Mouse (Mus musculus): ENCODE data around the gene G6pdx. TPM values are rescaled to one million over a fixed set of nuclear protein-coding genes. Genes with fewer than 3 reads are reported as not detected.

Gene G6pdx
- total and polyA plus RNA-seq, 2 experiments from 2014 or later: 42.6 to 49.5 TPM

GRCm38 (mm10) chrX:74426256-74426655 lies 2.7 kb downstream of the G6pdx start:
- Histone ChIP-seq H3K4me3 (ENCODE audit: low read length) (no peak overlapping the region), H3K27me3 (ENCODE audit: insufficient read depth, low read length) (no peaks in the 10 kb centered on the region), H3K9me3 (ENCODE audit: low read length) (no peaks in the 10 kb centered on the region), H3K4me1 (ENCODE audit: insufficient read depth, low read length) (no peaks in the 10 kb centered on the region), H3K4me2 (ENCODE audit: low read depth, low read length) (no peak overlapping the region), H3K9ac (replicated peaks; ENCODE audit: low read length) (no peak overlapping the region), H3K27ac (no peak overlapping the region), H3K36me3 (ENCODE audit: insufficient read depth, low read length) (no peaks in the 10 kb centered on the region)
- 79% methylated on average over 1 of the region's 1 CpGs for WGBS
- DNase-seq (ENCODE audit: low spot score) (no peak), ATAC-seq (no peak)
- TF ChIP-seq CTCF (IDR thresholded peaks at IDR 0.05; ENCODE audit: low read depth): no peak

DNA sequence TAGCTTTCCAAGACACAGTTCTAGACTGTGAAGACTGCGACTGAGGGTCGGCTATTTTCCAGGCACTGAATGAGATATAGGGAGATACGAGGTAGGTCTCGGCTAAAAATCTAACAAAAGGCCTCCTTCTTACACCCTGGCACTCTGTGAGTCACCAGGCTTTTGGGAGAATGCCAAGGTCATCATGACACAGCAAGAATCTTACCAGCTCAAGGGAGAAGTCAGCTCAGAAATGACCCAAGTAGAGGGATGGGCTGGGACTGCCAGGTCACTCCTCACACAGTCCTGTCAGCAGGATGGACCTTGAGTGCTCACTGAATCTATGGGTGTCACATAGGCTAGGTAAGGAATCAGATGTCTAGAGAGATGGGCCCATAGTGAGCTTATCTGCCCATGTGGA lies 3.8 kb downstream of the G6pdx start:
- DNase-seq (ENCODE audit: low spot score): no peak
- Histone ChIP-seq H3K4me2 (ENCODE audit: low read depth, low read length) (no peak overlapping the region), H3K27ac (no peak overlapping the region), H3K27me3 (ENCODE audit: insufficient read depth, low read length) (no peaks in the 10 kb centered on the region), H3K36me3 (ENCODE audit: insufficient read depth, low read length) (no peaks in the 10 kb centered on the region), H3K4me3 (ENCODE audit: low read length) (no peak overlapping the region), H3K9ac (replicated peaks; ENCODE audit: low read length) (no peak overlapping the region), H3K9me3 (ENCODE audit: low read length) (no peaks in the 10 kb centered on the region), H3K4me1 (ENCODE audit: insufficient read depth, low read length) (no peaks in the 10 kb centered on the region)
- no peak for ATAC-seq
- 88% methylated on average over 4 of the region's 4 CpGs for WGBS
- TF ChIP-seq CTCF (IDR thresholded peaks at IDR 0.05; ENCODE audit: low read depth): no peak

- no peak overlapping the region for H3K4me3 ChIP-seq (ENCODE audit: low read length)
- H3K4me2 ChIP-seq (ENCODE audit: low read depth, low read length): no peak overlapping the region
- ATAC-seq (no peak), DNase-seq (ENCODE audit: low spot score) (no peak)
- no peaks in the 10 kb centered on the region for H3K9me3 ChIP-seq (ENCODE audit: low read length)
- H3K27me3 ChIP-seq (ENCODE audit: insufficient read depth, low read length): no peaks in the 10 kb centered on the region
- H3K36me3 ChIP-seq (ENCODE audit: insufficient read depth, low read length): no peaks in the 10 kb centered on the region
- no peak overlapping the region for H3K27ac ChIP-seq
- H3K9ac ChIP-seq (replicated peaks; ENCODE audit: low read length): no peak overlapping the region
- no peak for TF ChIP-seq CTCF (IDR thresholded peaks at IDR 0.05; ENCODE audit: low read depth)
- H3K4me1 ChIP-seq (ENCODE audit: insufficient read depth, low read length): no peaks in the 10 kb centered on the region
Measured at GRCm38 (mm10) chrX:74424443-74424842, 4.6 kb downstream of the G6pdx start.

DNA sequence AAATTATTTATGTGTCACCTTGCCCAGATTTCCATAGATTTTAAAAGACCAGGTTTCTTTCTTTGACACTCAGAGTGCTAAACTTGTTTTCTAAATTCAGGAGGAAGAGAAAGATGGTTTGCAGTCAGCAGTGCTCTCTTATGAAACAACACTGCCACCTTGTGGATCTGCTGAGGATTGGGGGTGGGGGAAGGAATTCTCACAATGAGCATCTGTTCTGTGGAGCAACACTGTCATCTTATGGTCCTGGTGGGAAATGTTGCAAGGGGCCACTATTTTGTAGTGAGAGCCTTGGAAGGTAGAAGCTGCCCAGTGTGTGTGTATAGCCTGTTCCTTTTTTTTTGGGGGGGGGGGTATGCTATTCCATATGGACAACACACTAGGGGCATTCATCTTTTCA lies 15.6 kb downstream of the G6pdx start:
- no peaks in the 10 kb centered on the region for H3K4me1 ChIP-seq (ENCODE audit: insufficient read depth, low read length)
- H3K9me3 ChIP-seq (ENCODE audit: low read length): no peaks in the 10 kb centered on the region
- no peaks in the 10 kb centered on the region for H3K27me3 ChIP-seq (ENCODE audit: insufficient read depth, low read length)
- no peak overlapping the region for H3K4me2 ChIP-seq (ENCODE audit: low read depth, low read length)
- H3K9ac ChIP-seq (replicated peaks; ENCODE audit: low read length): no peak overlapping the region
- no peak overlapping the region for H3K27ac ChIP-seq
- H3K4me3 ChIP-seq (ENCODE audit: low read length): no peak overlapping the region
- peak; percentile 88 for ATAC-seq
- no peaks in the 10 kb centered on the region for H3K36me3 ChIP-seq (ENCODE audit: insufficient read depth, low read length)
- DNase-seq (ENCODE audit: low spot score): peak; percentile 83
- peak; percentile 94 for TF ChIP-seq CTCF (IDR thresholded peaks at IDR 0.05; ENCODE audit: low read depth)

GRCm38 (mm10) chrX:74408340-74408739 lies 20.7 kb downstream of the G6pdx start:
- H3K4me2 ChIP-seq (ENCODE audit: low read depth, low read length): no peak overlapping the region
- no peaks in the 10 kb centered on the region for H3K4me1 ChIP-seq (ENCODE audit: insufficient read depth, low read length)
- no peak for TF ChIP-seq CTCF (IDR thresholded peaks at IDR 0.05; ENCODE audit: low read depth)
- no peak for ATAC-seq
- no peaks in the 10 kb centered on the region for H3K9me3 ChIP-seq (ENCODE audit: low read length)
- H3K4me3 ChIP-seq (ENCODE audit: low read length): no peak overlapping the region
- no peak for DNase-seq (ENCODE audit: low spot score)
- H3K9ac ChIP-seq (replicated peaks; ENCODE audit: low read length): no peak overlapping the region
- 24% methylated on average over 2 of the region's 2 CpGs for WGBS
- H3K36me3 ChIP-seq (ENCODE audit: insufficient read depth, low read length): no peaks in the 10 kb centered on the region
- H3K27me3 ChIP-seq (ENCODE audit: insufficient read depth, low read length): no peaks in the 10 kb centered on the region
- H3K27ac ChIP-seq: no peak overlapping the region

- no peak overlapping the region for H3K9ac ChIP-seq (replicated peaks; ENCODE audit: low read length)
- 83% methylated on average over 3 of the region's 3 CpGs for WGBS
- no peaks in the 10 kb centered on the region for H3K27me3 ChIP-seq (ENCODE audit: insufficient read depth, low read length)
- H3K9me3 ChIP-seq (ENCODE audit: low read length): no peaks in the 10 kb centered on the region
- no peak overlapping the region for H3K4me2 ChIP-seq (ENCODE audit: low read depth, low read length)
- DNase-seq (ENCODE audit: low spot score) (no peak), ATAC-seq (no peak)
- H3K4me1 ChIP-seq (ENCODE audit: insufficient read depth, low read length): no peaks in the 10 kb centered on the region
- H3K36me3 ChIP-seq (ENCODE audit: insufficient read depth, low read length): no peaks in the 10 kb centered on the region
- H3K4me3 ChIP-seq (ENCODE audit: low read length): no peak overlapping the region
- no peak overlapping the region for H3K27ac ChIP-seq
- TF ChIP-seq CTCF (IDR thresholded peaks at IDR 0.05; ENCODE audit: low read depth): no peak
Measured at GRCm38 (mm10) chrX:74400136-74400535, 28.9 kb downstream of the G6pdx start.

DNA sequence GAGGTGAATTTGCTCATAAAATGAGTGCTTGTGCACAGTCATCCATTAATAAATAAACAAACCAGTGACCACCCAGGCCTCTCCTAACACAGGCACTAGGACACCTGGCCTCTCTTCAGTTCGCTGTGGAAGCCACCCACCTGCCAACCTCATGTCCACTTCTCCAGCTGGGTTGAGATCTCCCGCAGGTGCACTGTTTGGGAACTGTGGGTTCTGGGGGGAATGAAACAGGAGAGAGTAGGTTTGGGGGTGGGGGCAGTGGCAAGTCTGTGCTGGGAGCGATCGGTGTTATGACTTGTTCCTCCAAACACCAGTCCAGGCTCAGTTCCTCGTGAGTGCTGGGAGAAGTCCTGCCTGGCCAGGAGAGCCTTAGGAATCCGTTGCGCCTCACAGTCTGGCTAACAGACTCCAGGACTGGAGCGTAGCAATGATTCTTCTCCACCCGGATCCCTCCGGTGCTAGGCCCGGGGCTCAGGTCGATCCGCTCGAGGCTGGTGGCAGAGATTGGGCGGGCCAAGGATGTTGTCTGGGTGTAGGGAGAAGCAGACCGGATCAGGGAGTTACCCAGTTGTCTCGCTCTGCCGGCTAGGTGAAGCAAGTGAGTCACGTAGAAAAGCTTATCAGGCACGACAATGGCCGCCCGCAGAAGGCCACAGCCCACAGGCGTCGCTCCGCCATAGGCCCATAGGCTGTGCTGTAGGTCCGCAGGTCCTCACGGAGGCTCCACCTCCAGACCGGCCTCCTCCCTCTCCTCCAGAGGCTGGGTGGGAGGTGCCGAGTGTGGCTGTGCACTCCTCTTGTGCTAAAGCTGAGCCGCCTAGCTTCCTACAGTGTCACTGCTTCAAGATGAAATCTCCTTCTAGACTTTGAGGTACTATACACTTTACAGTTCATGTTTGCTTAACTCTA lies 36.2 kb downstream of the G6pdx start, which contains the start of the genes Fam3a and Ikbkg:
TSS of gene Fam3a (minus strand) at position 738 of the 909 bp plus-strand sequence.
TSS of gene Ikbkg (plus strand) at position 756 of the 909 bp plus-strand sequence.
- Histone ChIP-seq H3K27ac (peak within 1 kb of the TSS; percentile 91), H3K4me1 (ENCODE audit: insufficient read depth, low read length) (no peaks in the 10 kb centered on the region), H3K27me3 (ENCODE audit: insufficient read depth, low read length) (no peaks in the 10 kb centered on the region), H3K4me2 (ENCODE audit: low read depth, low read length) (peak within 1 kb of the TSS; percentile 64), H3K9me3 (ENCODE audit: low read length) (no peaks in the 10 kb centered on the region), H3K4me3 (ENCODE audit: low read length) (peak within 1 kb of the TSS; percentile 46), H3K9ac (replicated peaks; ENCODE audit: low read length) (peak within 1 kb of the TSS; percentile 70), H3K36me3 (ENCODE audit: insufficient read depth, low read length) (no peaks in the 10 kb centered on the region)
- TF ChIP-seq CTCF (IDR thresholded peaks at IDR 0.05; ENCODE audit: low read depth): peak; percentile 71
- DNase-seq (ENCODE audit: low spot score) (peak; percentile 88), ATAC-seq (peak; percentile 100)
- 25% methylated on average over 30 of the region's 30 CpGs for WGBS

All from hindbrain, postnatal 0 days (tissue).